Mouse (Mus musculus) liver, postnatal 0 days (tissue): ENCODE data around the gene Gpr157.

ENCODE experiments used
- CTCF ChIP-seq: sonication (generic); IDR thresholded peaks from 2 replicates; pipeline ENCODE4 v1.5.1; 2016; ENCODE audit warnings: antibody characterized with exemption, low read depth
- EP300 ChIP-seq: IDR thresholded peaks from 2 replicates; pipeline ENCODE4 v1.6.1; 2016; ENCODE audit warnings: antibody characterized with exemption, low read depth, mild to moderate bottlenecking

GRCm38 (mm10) chr4:150076147-150076546, 11.0 kb upstream of the Gpr157 start:
- TF ChIP-seq CTCF (no peak), EP300 (no peak)
